Mouse (Mus musculus): Measurements from ENCODE around the gene Gm42906.

DNA sequence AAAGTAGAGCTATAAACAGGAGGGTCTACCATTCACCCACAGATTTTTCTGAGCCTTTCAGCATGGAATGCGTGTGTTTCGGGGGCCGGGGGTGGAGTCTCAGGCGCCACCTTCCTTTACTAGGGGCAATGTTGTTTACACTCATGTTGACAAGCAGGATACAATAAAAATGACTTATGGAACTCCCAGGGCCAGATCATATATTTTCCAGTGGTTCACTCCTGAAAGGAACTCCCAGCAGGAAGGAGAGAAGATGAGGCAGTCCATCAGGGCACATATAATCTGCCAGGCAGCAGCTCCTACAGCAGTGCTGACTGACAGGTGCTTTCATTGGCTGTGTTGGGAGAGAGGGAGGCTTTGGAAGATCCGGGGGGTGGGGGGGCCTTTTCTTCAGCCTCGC lies 260.3 kb downstream of the Gm42906 start:
- TF ChIP-seq CTCF (IDR thresholded peaks at IDR 0.05; ENCODE audit: insufficient read depth, low read depth, low read length) (no peak), POLR2A (IDR thresholded peaks at IDR 0.05; ENCODE audit: insufficient read depth, low read depth, low read length) (no peak)

Data from olfactory bulb, adult 2 months (tissue).